ENCODE assay signal across 15 mouse cellular contexts in the genomic region with DNA sequence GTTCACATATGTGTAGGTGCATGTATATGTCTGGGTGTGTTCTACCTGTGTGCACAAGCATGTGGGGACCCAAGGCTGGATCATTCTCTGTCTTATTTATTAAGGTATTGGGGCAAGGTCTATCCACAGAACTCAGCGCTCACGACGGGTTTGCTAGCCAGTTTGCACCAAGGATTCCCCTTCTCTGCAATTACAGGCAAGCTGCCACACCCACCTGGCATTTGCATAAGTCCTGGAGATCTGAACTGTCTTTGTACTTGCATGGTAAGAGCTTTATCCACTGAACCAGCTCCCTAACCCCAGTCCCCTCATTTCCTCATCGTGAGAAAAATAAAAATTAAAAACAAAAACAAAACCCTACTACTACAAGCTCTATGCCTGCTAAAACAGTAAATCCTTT.
"Had no signal": no experiment of that assay in that cellular context is flagged by ENCODE, and none has a peak within 500 bp of the region (broad histone marks: within the 10 kb centered on the region; RNA-seq: fewer than 3 reads in every experiment).

No protein-coding gene starts in this region.

- ATAC-seq: intestine, embryonic 15.5 days had no signal

- H3K4me2 ChIP-seq: intestine, embryonic 15.5 days; limb, embryonic 12.5 days; limb, embryonic 15.5 days; midbrain, embryonic 11.5 days had no signal

- H3K4me3 ChIP-seq: intestine, embryonic 15.5 days; limb, embryonic 12.5 days; limb, embryonic 15.5 days had no signal

- H3K36me3 ChIP-seq: intestine, embryonic 15.5 days; limb, embryonic 12.5 days; limb, embryonic 15.5 days had no signal

- H3K27ac ChIP-seq: intestine, embryonic 15.5 days; limb, embryonic 12.5 days; limb, embryonic 15.5 days had no signal

- H3K27me3 ChIP-seq: intestine, embryonic 15.5 days; limb, embryonic 12.5 days; limb, embryonic 15.5 days had no signal

- H3K9me3 ChIP-seq: intestine, embryonic 15.5 days; limb, embryonic 12.5 days; limb, embryonic 15.5 days had no signal

- DNase-seq: kidney, adult 11 months; kidney, adult 8-10 months; kidney, postnatal 14 days; kidney, postnatal 4 days; left cerebral cortex, postnatal 4 days; lung, adult 2 months; lung, postnatal 14 days; lung, postnatal 4 days; midbrain, embryonic 14.5 days; thymus, adult 2 months; thymus, postnatal 25 days had no signal

- H3K9ac ChIP-seq: intestine, embryonic 15.5 days; limb, embryonic 12.5 days; limb, embryonic 15.5 days had no signal
